Comparison of ENCODE assay signal across 15 mouse cellular contexts in the genomic region with DNA sequence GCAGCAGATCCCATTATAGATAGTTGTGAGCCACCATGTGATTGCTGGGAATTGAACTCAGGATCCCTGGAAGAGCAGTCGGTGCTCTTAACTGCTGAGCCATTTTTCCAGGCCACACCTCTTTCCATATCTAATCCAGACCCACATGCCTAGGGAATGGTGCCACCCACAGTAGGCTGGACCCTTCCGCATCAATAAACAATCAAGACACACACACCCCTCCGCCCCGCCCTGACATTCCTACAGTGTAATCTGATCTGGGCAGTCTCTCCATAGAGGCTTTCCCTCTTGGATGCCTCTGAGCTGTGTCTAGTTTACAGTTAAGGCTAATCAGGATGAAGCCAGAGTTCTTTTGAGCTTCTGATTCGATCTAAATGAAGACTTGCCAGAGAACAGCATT.
"Had no signal": no experiment of that assay in that cellular context is flagged by ENCODE, and none has a peak within 500 bp of the region (broad histone marks: within the 10 kb centered on the region; RNA-seq: fewer than 3 reads in every experiment).

No protein-coding gene starts in this region.

- H3K4me1 ChIP-seq: liver, embryonic 13.5 days had no signal

- H3K9ac ChIP-seq: liver, embryonic 13.5 days; stomach, embryonic 15.5 days had no signal

- H3K9me3 ChIP-seq: stomach, embryonic 15.5 days had no signal

- DNase-seq: kidney, postnatal 25 days; layer of hippocampus, postnatal 36 days; liver, embryonic 13.5 days; lung, adult 2 months; lung, postnatal 14 days; lung, postnatal 4 days; midbrain, embryonic 14.5 days; right cerebral cortex, adult 18-20 months; right cerebral cortex, postnatal 25 days; spleen, adult 18-20 months; thymus, postnatal 25 days had no signal

- H3K4me2 ChIP-seq: liver, embryonic 13.5 days; midbrain, embryonic 11.5 days; stomach, embryonic 15.5 days had no signal

- H3K4me3 ChIP-seq: layer of hippocampus, adult 2 months; left cerebral cortex, adult 2 months; liver, embryonic 13.5 days; stomach, embryonic 15.5 days had no signal

- H3K36me3 ChIP-seq: liver, embryonic 13.5 days; stomach, embryonic 15.5 days had no signal

- H3K27ac ChIP-seq: layer of hippocampus, adult 2 months; left cerebral cortex, adult 2 months; liver, embryonic 13.5 days; stomach, embryonic 15.5 days had no signal

- H3K27me3 ChIP-seq: liver, embryonic 13.5 days; stomach, embryonic 15.5 days had no signal
